In the genomic region with DNA sequence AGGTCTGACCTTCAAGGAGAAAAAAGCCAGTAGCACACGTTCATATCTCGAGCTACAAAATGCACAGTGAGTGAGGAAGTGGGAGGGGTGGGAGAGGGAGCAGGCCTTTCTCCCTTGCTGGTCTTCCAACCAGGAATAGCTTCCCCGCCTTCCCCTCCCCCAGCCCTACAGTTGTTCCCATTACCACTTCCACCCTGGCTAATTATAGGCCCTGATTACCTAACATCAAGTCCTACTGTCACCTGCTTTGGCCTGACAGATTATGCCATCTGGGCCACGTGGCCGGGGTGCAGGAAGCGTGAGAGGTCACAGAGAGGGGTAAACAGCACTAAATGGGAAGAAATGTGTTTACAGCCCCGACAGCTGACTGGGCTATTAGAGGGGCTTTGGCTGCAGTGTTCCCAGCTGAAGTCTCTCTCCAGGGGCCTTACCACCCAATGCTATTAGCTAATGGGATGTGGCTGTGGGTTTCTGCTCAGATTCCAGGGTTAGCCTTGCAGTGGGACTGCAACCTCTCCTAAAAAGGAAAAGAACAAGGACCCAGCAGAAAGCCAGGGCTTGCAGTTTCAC, we compare ENCODE assay signal across 8 mouse cellular contexts.
DNase-seq lines count a peak whose midpoint lies in the region; ATAC-seq lines count a peak whose summit lies in the region.

No protein-coding gene starts in this region.

- no peak overlapping the region for H3K4me2 ChIP-seq in kidney, embryonic 14.5 days (replicated peaks; ENCODE audit: low read depth, low read length)
- no peak overlapping the region for H3K4me2 ChIP-seq in hindbrain, embryonic 12.5 days (replicated peaks)
- no peak overlapping the region for H3K4me2 ChIP-seq in liver, embryonic 15.5 days
- no peak overlapping the region for H3K4me2 ChIP-seq in neural tube, embryonic 11.5 days (ENCODE audit: low read depth)

- no peak overlapping the region for H3K9ac ChIP-seq in kidney, embryonic 14.5 days (ENCODE audit: low read depth, low read length)
- H3K9ac ChIP-seq in hindbrain, embryonic 12.5 days: no peak overlapping the region
- H3K9ac ChIP-seq in liver, embryonic 15.5 days: no peak overlapping the region
- H3K9ac ChIP-seq in neural tube, embryonic 11.5 days (ENCODE audit: low read length): no peak overlapping the region

- DNase-seq in kidney, adult 11 months: peak; percentile 72
- peak; percentile 43 for DNase-seq in forelimb bud, embryonic 11.5 days (ENCODE audit: low read depth, low spot score)
- DNase-seq in neural tube, embryonic 11.5 days (ENCODE audit: low spot score): peak; percentile 37
- no peak for DNase-seq in urinary bladder, postnatal 4 days (ENCODE audit: low spot score in 2 of 2)
- no peak for DNase-seq in spleen, adult 18-20 months

- ATAC-seq in kidney, embryonic 14.5 days (ENCODE audit: low FRiP score, low TSS enrichment): no peak
- ATAC-seq in hindbrain, embryonic 12.5 days (ENCODE audit: low FRiP score): peak; percentile 92
- ATAC-seq in liver, embryonic 15.5 days (ENCODE audit: insufficient read depth): peak; percentile 31; the same call in 1 of the 2 replicates
- peak; percentile 76 for ATAC-seq in neural tube, embryonic 11.5 days (ENCODE audit: insufficient read depth, low FRiP score, low TSS enrichment)

- WGBS in kidney, embryonic 14.5 days: 13% methylated on average over 7 of the region's 7 CpGs
- 19% methylated on average over 7 of the region's 7 CpGs for WGBS in hindbrain, embryonic 12.5 days
- 15% methylated on average over 7 of the region's 7 CpGs for WGBS in liver, embryonic 15.5 days (ENCODE audit: insufficient replicate concordance)
- WGBS in neural tube, embryonic 11.5 days: 16% methylated on average over 7 of the region's 7 CpGs

- no peaks in the 10 kb centered on the region for H3K27me3 ChIP-seq in kidney, embryonic 14.5 days (ENCODE audit: control insufficient read depth, insufficient read depth, low read length)
- no peaks in the 10 kb centered on the region for H3K27me3 ChIP-seq in hindbrain, embryonic 12.5 days
- no peaks in the 10 kb centered on the region for H3K27me3 ChIP-seq in liver, embryonic 15.5 days
- H3K27me3 ChIP-seq in neural tube, embryonic 11.5 days (ENCODE audit: control insufficient read depth, insufficient read depth, low read length): no peaks in the 10 kb centered on the region

- no peaks in the 10 kb centered on the region for H3K4me1 ChIP-seq in kidney, embryonic 14.5 days (ENCODE audit: control insufficient read depth, insufficient read depth, low read length)
- peaks cover 10% of the 10 kb centered on the region for H3K4me1 ChIP-seq in hindbrain, embryonic 12.5 days
- no peaks in the 10 kb centered on the region for H3K4me1 ChIP-seq in liver, embryonic 15.5 days (replicated peaks)
- 0 out of 2 replicates have a peak, but pooled peaks cover 2% of the 10 kb centered on the region for H3K4me1 ChIP-seq in neural tube, embryonic 11.5 days (ENCODE audit: control insufficient read depth, insufficient read depth, low read length)

- H3K27ac ChIP-seq in kidney, embryonic 14.5 days (ENCODE audit: low read depth, low read length): no peak overlapping the region
- H3K27ac ChIP-seq in hindbrain, embryonic 12.5 days: peak overlapping the region; percentile 57
- no peak overlapping the region for H3K27ac ChIP-seq in liver, embryonic 15.5 days (replicated peaks)
- no peak overlapping the region for H3K27ac ChIP-seq in neural tube, embryonic 11.5 days (ENCODE audit: low read depth, low read length)

- H3K4me3 ChIP-seq in kidney, embryonic 14.5 days (ENCODE audit: low read length): no peak overlapping the region
- no peak overlapping the region for H3K4me3 ChIP-seq in hindbrain, embryonic 12.5 days
- H3K4me3 ChIP-seq in liver, embryonic 15.5 days (replicated peaks): no peak overlapping the region
- no peak overlapping the region for H3K4me3 ChIP-seq in neural tube, embryonic 11.5 days (ENCODE audit: low read depth, low read length)

- H3K9me3 ChIP-seq in kidney, embryonic 14.5 days (ENCODE audit: control insufficient read depth, low read length): no peaks in the 10 kb centered on the region
- H3K9me3 ChIP-seq in hindbrain, embryonic 12.5 days (replicated peaks): no peaks in the 10 kb centered on the region
- no peaks in the 10 kb centered on the region for H3K9me3 ChIP-seq in liver, embryonic 15.5 days (replicated peaks)
- no peaks in the 10 kb centered on the region for H3K9me3 ChIP-seq in neural tube, embryonic 11.5 days (ENCODE audit: control insufficient read depth, low read length)

- no peaks in the 10 kb centered on the region for H3K36me3 ChIP-seq in kidney, embryonic 14.5 days (ENCODE audit: control insufficient read depth, insufficient read depth, low read length)
- H3K36me3 ChIP-seq in hindbrain, embryonic 12.5 days: no peaks in the 10 kb centered on the region
- H3K36me3 ChIP-seq in liver, embryonic 15.5 days (replicated peaks): no peaks in the 10 kb centered on the region
- H3K36me3 ChIP-seq in neural tube, embryonic 11.5 days (ENCODE audit: control insufficient read depth, insufficient read depth, low read length): no peaks in the 10 kb centered on the region

Comparison
In these comparisons a context has a peak if more than half of its experiments do, and no peak if none do; other contexts are left out.
1. DNase-seq: peak in kidney, adult 11 months (single experiment), forelimb bud, embryonic 11.5 days (single experiment) and neural tube, embryonic 11.5 days (single experiment); none in urinary bladder, postnatal 4 days (0 of 2) and spleen, adult 18-20 months (0 of 2).